Mouse (Mus musculus): Measurements from ENCODE around the gene 3110082J24Rik.

The 3110082J24Rik gene

GRCm38 (mm10) chr5:30105668-30106300 lies at the start of gene 3110082J24Rik:
3110082J24Rik (minus strand) TSS chr5:30106086.
- POLR2A ChIA-PET = interaction anchor here in 3 of 4 experiments (0.6 to 2.3 kb wide), 8 partner anchors 8 to 65 kb away, joined by 3 to 12 read pairs (median 6); partner anchors contain the start of genes Hadha (in 1 of the 3) and Hadhb (in 1 of the 3)
- CTCF ChIA-PET = interaction anchor here (0.6 to 2.4 kb wide), 10 partner anchors 8 to 237 kb away, joined by 3 to 31 read pairs (median 5); partner anchors contain the start of gene Adgrf3 (in 1 of the 4)

- ChIA-PET POLR2A (interaction anchor here in 3 of 4 experiments (0.8 to 2.6 kb wide), 36 partner anchors 8 to 752 kb away, joined by 3 to 19 read pairs (median 4); partner anchors contain the start of genes Tyms (in 3 of the 3), Garem2 (in 2 of the 3), Dnajb6 (in 1 of the 3) and Gm5129 (in 1 of the 3)), CTCF (interaction anchor here in 2 of 4 experiments (0.5 to 1.3 kb wide), 3 partner anchors 41 to 51 kb away, joined by 3 to 4 read pairs (median 4); no protein-coding TSS in a partner anchor)
Measured at GRCm38 (mm10) chr5:30155395-30155792, 49.5 kb upstream of the 3110082J24Rik start.

- ChIA-PET POLR2A (interaction anchor here in 3 of 4 experiments (0.7 to 2.6 kb wide), 41 partner anchors 8 to 894 kb away, joined by 3 to 19 read pairs (median 3); partner anchors contain the start of genes Tyms (in 3 of the 3), Garem2 (in 2 of the 3), Agbl5 (in 1 of the 3) and Atraid (in 1 of the 3)), CTCF (interaction anchor here in 2 of 4 experiments (0.6 to 1.0 kb wide), 2 partner anchors 40 to 1830 kb away, joined by 3 read pairs; no protein-coding TSS in a partner anchor)
Measured at GRCm38 (mm10) chr5:30154474-30155394, 48.8 kb upstream of the 3110082J24Rik start, which contains the start of the genes Hadha and Hadhb. Hadha (minus strand) TSS chr5:30155162. Hadhb (plus strand) TSS chr5:30155248.

GRCm38 (mm10) chr5:30154013-30154412 lies 48.1 kb upstream of the 3110082J24Rik start:
- POLR2A ChIA-PET = interaction anchor here in 3 of 4 experiments (0.7 to 2.6 kb wide), 18 partner anchors 9 to 894 kb away, joined by 3 to 17 read pairs (median 6); partner anchors contain the start of genes Agbl5 (in 1 of the 3), Atraid (in 1 of the 3), Garem2 (in 1 of the 3) and Slc5a6 (in 1 of the 3)
- CTCF ChIA-PET = no interaction called here

- ChIA-PET POLR2A (interaction anchor here in 2 of 4 experiments (0.7 to 1.0 kb wide), 2 partner anchors 10 to 38 kb away, joined by 3 read pairs; no protein-coding TSS in a partner anchor), CTCF (interaction anchor here in 1 of 4 experiments (0.7 kb wide), 1 partner anchor 1846 kb away, joined by 6 read pairs; no protein-coding TSS in a partner anchor)
Measured at GRCm38 (mm10) chr5:30153222-30153621, 47.3 kb upstream of the 3110082J24Rik start.

GRCm38 (mm10) chr5:30152413-30152812 lies 46.5 kb upstream of the 3110082J24Rik start:
- ChIA-PET POLR2A (interaction anchor here in 2 of 4 experiments (1.0 to 1.2 kb wide), 2 partner anchors 38 kb away, joined by 3 read pairs; no protein-coding TSS in a partner anchor), CTCF (interaction anchor here in 2 of 4 experiments (0.6 to 0.7 kb wide), 2 partner anchors 12 to 1845 kb away, joined by 5 to 6 read pairs; no protein-coding TSS in a partner anchor)

GRCm38 (mm10) chr5:30152007-30152406 lies 46.1 kb upstream of the 3110082J24Rik start:
- CTCF ChIA-PET = no interaction called here
- POLR2A ChIA-PET = interaction anchor here in 2 of 4 experiments (1.0 to 1.2 kb wide), 2 partner anchors 37 kb away, joined by 3 read pairs; no protein-coding TSS in a partner anchor

- POLR2A ChIA-PET = interaction anchor here in 2 of 4 experiments (0.8 to 2.4 kb wide), 4 partner anchors 10 to 17 kb away, joined by 3 to 8 read pairs (median 3); no protein-coding TSS in a partner anchor
- CTCF ChIA-PET = interaction anchor here in 1 of 4 experiments (0.9 kb wide), 1 partner anchor 34 kb away, joined by 3 read pairs; no protein-coding TSS in a partner anchor
Measured at GRCm38 (mm10) chr5:30148133-30148920, 42.4 kb upstream of the 3110082J24Rik start.

- CTCF ChIA-PET = no interaction called here
- POLR2A ChIA-PET = no interaction called here
Measured at GRCm38 (mm10) chr5:30146526-30146925, 40.6 kb upstream of the 3110082J24Rik start.

GRCm38 (mm10) chr5:30138193-30138592 lies 32.3 kb upstream of the 3110082J24Rik start:
- CTCF ChIA-PET = interaction anchor here in 1 of 4 experiments (0.6 kb wide), 1 partner anchor 444 kb away, joined by 3 read pairs; no protein-coding TSS in a partner anchor
- POLR2A ChIA-PET = interaction anchor here in 1 of 4 experiments (0.9 to 1.7 kb wide), 3 partner anchors 16 to 24 kb away, joined by 3 to 4 read pairs (median 3); no protein-coding TSS in a partner anchor

GRCm38 (mm10) chr5:30137271-30137670 lies 31.4 kb upstream of the 3110082J24Rik start:
- ChIA-PET CTCF (interaction anchor here in 1 of 4 experiments (0.6 to 1.0 kb wide), 2 partner anchors 23 to 321 kb away, joined by 3 to 4 read pairs; no protein-coding TSS in a partner anchor), POLR2A (interaction anchor here in 3 of 4 experiments (0.5 to 1.2 kb wide), 5 partner anchors 13 to 76 kb away, joined by 3 read pairs; partner anchors contain the start of genes Hadha (in 1 of the 3) and Hadhb (in 1 of the 3))

- POLR2A ChIA-PET = interaction anchor here in 3 of 4 experiments (0.5 to 1.6 kb wide), 3 partner anchors 15 to 19 kb away, joined by 3 to 6 read pairs (median 3); partner anchors contain the start of genes Hadha (in 2 of the 3) and Hadhb (in 2 of the 3)
- CTCF ChIA-PET = no interaction called here
Measured at GRCm38 (mm10) chr5:30135711-30136231, 29.9 kb upstream of the 3110082J24Rik start.

- ChIA-PET CTCF (interaction anchor here in 1 of 4 experiments (1.2 kb wide), 1 partner anchor 18 kb away, joined by 3 read pairs; no protein-coding TSS in a partner anchor), POLR2A (interaction anchor here in 3 of 4 experiments (0.7 to 2.6 kb wide), 7 partner anchors 9 to 23 kb away, joined by 3 to 8 read pairs (median 3); partner anchors contain the start of genes Hadha (in 1 of the 3) and Hadhb (in 1 of the 3))
Measured at GRCm38 (mm10) chr5:30132173-30132572, 26.3 kb upstream of the 3110082J24Rik start.

GRCm38 (mm10) chr5:30131246-30131645 lies 25.4 kb upstream of the 3110082J24Rik start:
- CTCF ChIA-PET = no interaction called here
- POLR2A ChIA-PET = interaction anchor here in 3 of 4 experiments (0.9 to 2.6 kb wide), 5 partner anchors 16 to 24 kb away, joined by 3 to 8 read pairs (median 3); partner anchors contain the start of genes Hadha (in 1 of the 3) and Hadhb (in 1 of the 3)

GRCm38 (mm10) chr5:30128680-30129079 lies 22.8 kb upstream of the 3110082J24Rik start:
- CTCF ChIA-PET = no interaction called here
- POLR2A ChIA-PET = interaction anchor here in 3 of 4 experiments (0.7 to 1.4 kb wide), 5 partner anchors 8 to 26 kb away, joined by 3 to 5 read pairs (median 3); partner anchors contain the start of genes Hadha (in 1 of the 3) and Hadhb (in 1 of the 3)
